Mouse (Mus musculus): ENCODE measurements around the gene Pip5k1c.
A peak's percentile ranks its signal among the peaks of the same experiment; 100 is the strongest.

GRCm38 (mm10) chr10:81330007-81330406 is 37.2 kb downstream of the Pip5k1c start:
- peak; percentile 12; the same call in 1 of the 2 replicates for TF ChIP-seq POLR2A (IDR thresholded peaks at IDR 0.05; ENCODE audit: control insufficient read depth, extremely low read depth, insufficient read depth, low read length, poor library complexity)
- no peak for TF ChIP-seq CTCF (IDR thresholded peaks at IDR 0.05; ENCODE audit: borderline replicate concordance, control insufficient read depth, extremely low read depth, insufficient read depth, low read length, poor library complexity)
